Mouse (Mus musculus) R1 (cell line): ENCODE measurements around the gene D230025D16Rik.
A peak's percentile ranks its signal among the peaks of the same experiment; 100 is the strongest.

Source experiments
- DNase-seq: peaks from one replicate; pipeline ENCODE4 v3.0.0-alpha.2; 2018; ENCODE audit warnings: low read depth, low spot score

The D230025D16Rik gene

DNA sequence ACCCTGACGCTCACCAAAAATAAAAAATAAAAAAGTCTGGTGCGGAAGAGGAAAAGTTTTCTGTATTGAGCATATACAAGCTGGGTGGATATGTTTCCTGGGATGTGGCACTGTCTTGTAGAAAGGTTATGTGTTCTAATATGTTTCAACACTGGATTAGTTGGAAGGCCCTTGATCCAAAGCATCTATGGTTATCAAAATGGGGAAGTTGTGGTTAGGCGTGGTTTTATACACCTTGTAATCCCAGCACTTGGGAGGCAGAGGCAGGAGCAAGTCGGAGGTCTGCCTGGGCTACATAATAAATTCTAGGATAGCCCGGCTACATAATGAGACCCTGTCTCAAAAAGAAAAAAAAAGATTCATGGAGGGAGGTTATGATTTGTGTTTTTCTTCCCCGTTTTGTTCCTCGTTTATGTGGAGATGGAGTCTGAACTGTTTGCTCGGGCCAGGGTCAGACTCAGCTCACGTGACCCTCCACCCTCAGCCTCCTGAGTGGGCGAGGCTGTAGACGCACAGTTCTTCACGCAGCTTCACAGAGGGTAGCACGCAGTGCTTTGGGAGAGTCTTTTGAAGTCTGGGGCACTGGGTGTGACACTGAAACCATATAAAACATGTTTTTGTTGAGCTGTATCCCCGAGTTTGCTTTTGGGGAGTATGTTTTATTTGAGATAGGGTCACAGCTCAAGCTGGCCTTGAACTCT lies 12.6 kb downstream of the D230025D16Rik start:
- DNase-seq, result peak; percentile 57

DNA sequence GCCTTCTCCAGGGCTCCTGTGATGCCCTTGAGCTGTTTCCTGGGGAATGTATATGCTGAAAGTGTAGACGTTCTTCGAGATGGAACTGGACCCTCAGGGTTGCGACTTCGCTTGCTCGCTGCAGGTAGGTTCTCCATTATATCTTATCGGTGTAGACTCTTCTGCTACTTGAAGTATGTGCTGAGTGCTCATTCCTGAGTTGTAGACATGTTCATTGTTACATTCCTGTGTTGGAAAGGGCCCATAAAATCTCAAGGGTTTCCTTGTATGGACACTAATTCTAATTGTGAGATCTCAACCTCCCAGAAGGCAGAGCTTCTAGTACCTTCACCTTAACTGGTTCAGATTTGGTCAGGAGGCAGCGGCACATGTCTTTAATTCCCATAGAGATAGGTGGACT lies 16.1 kb downstream of the D230025D16Rik start:
- DNase-seq, result no peak

DNA sequence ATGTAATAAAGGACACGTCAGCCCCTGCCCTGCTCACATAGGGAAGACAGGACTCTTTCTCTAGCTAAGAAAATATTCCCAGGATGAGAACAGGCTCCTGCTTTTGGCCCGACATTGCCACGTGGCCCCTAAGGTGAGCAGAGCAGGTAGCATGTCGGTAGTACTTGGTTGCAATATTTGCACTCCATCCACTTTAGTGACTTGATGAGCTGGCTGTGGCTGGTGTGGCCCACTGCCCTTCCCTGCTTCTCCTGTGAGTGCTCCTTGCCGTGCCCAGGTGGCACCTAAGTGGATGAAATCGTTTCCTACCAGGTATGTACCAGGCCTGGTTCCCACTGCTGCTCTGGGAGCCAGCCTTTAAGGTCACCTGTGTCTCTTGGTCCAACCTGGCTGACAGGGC lies 27.0 kb downstream of the D230025D16Rik start:
- DNase-seq, result no peak

GRCm38 (mm10) chr8:105252680-105253537 lies 28.0 kb downstream of the D230025D16Rik start:
- DNase-seq, result no peak

DNA sequence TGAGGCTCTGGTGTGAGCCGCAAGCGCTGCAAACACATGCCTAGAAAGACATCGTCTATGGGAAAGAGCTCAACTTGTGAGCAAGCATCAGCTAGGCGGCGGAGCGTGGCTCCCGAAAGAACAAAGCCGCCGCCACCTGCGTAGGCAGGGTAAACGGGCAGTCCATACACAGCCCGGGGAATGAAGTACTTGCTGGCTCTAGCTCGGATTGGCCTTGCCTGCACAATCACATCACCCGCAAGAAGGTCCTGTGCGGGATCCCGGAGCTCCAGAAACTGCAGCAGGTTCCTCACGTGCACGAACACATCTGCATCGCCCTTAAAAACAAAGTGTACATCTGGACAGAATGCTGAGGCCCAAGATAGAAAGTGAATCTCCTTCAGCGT lies 28.8 kb downstream of the D230025D16Rik start:
- no peak for DNase-seq

DNA sequence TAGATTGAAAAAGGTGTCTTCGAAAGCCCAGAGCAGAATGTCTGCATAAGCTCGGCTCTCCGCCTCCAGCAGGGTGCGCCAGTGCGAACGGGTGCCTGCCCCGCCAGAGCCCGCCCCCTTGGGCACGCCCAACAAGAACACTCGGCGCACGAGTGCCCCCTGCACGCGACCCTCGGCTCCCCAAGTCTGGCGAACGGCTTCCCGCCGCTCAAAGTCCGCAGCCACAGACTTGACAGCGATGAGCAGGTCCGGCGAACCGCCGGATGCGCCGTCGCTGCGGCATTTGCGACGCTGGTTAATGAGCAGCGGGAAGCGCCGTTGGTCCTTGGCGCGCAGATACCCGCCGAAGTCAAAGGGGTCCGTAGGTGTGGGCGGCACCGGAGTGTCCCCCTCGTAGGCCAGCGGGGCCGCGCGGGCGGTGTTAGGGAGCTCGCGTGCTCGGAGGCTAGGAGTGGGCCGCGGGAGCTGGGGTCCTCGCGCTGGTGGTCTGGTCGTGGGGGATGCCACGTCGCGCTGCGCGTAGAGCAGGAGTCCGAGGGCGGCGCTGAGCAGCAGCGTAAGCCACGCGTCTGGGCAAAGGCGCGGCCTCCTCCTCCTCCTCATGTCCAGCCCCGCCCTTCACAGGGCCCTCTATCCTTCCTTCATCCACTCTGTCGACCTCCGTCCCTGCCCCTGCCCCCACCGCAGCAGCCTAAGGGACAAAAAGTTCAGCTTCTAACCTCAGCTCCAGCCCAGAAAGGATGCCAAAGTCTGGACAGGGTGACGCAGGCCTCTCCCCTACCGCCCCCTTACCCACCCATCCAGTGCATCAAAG lies 29.4 kb downstream of the D230025D16Rik start:
- DNase-seq, result peak; percentile 93

DNA sequence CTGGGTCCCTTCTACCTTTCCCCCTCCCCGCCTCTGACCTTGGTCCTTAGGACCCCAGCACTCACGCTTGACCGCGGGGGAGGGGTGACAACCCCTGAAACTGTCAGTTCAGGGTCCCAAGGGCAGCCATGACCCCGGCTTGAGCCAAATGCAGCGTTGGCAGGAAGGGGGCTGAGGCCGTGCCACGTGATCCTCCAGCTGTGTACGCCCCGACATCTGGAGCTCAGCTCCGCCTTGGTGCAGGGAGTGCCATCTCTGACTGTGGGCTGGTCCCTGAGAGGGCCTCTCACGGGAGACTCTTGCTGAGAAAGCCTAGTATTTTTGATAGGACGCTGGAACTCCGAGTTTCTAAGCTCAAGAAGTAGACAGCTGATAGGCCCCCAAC lies 30.0 kb downstream of the D230025D16Rik start, which contains the start of gene B3gnt9:
Gene B3gnt9 (minus strand): TSS at position 188 of the 385 bp plus-strand sequence.
- peak; percentile 87 for DNase-seq

- peak; percentile 52 for DNase-seq
Observed at GRCm38 (mm10) chr8:105257318-105258114, 32.6 kb downstream of the D230025D16Rik start.

DNA sequence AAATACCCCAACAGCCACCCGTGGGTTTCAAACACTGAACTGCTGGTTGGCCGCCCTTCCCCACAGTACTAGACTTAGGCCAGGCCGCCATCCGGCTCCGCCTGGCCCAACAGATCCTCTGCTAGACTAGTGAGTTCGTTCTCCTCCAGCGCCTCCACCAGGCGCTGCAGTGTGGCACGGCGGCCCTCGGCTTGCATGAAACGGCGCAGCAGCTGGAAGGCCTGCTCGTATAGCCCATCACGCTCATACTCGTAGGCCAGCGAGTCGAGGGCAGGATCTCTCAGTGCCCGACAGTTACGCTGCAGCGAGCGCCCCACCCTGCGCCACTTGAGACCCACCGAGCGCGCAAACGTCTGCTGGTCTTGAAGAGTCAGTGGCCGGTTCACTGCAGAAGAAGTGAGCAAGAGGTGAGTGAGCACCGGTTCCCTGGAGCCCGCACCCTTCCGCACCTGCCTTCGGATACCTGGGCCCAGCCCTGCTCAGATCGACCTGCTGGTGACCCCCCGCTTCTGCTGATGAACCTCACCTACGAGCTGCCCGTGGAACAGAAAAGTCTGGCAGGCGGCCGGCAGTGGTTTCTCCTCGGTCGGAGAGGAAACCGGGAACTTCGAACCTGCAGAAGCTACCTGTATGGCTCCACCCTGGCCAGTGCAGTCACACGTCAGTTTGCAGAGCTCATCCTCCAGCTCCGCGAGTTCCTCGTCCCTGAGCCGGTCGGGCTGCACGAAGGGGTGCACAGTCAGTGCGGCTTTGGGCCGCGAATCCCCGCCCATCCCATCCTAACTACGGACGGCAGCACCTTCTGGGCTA lies 34.2 kb downstream of the D230025D16Rik start:
- DNase-seq, result peak; percentile 63

GRCm38 (mm10) chr8:105259721-105260320 lies 34.9 kb downstream of the D230025D16Rik start:
- DNase-seq, result peak; percentile 80

DNA sequence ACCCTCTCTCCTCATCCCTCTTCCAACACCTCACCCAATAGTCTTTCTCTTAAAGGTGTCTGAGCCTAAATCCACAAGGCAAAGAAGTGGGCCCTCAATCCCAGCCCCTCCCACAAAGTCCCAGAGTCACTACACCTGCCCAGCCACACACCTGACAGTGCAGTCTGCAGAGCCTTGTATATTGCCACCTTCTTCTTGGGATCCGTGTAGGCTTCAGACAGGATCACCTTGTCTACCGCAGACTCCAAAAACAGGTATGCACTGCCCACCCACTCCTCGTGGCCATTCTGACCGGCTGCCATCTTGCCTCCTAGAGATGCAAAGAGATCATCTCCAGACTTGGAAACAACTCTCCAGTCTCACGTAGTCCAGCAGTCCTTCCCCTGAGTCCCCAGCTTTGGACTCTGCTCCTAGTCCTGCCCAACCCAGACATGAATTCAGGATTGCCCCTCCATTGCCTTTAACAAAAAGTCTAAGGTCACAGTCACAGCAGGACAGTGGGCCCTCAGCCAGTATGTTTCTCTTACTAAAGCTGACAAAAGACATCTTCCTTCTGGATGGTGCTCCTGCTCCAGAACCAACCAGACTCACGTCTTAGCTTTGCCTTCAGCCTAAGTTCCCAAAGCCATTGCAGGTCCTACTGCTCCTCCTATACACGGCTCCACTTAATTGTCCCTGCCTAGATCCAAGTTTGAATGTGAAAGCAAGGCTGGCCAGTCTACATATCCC lies 35.6 kb downstream of the D230025D16Rik start:
- no peak for DNase-seq

GRCm38 (mm10) chr8:105261326-105261980 lies 36.5 kb downstream of the D230025D16Rik start:
- peak; percentile 82 for DNase-seq

- DNase-seq, result no peak
Observed at GRCm38 (mm10) chr8:105263244-105263912, 38.4 kb downstream of the D230025D16Rik start.

DNA sequence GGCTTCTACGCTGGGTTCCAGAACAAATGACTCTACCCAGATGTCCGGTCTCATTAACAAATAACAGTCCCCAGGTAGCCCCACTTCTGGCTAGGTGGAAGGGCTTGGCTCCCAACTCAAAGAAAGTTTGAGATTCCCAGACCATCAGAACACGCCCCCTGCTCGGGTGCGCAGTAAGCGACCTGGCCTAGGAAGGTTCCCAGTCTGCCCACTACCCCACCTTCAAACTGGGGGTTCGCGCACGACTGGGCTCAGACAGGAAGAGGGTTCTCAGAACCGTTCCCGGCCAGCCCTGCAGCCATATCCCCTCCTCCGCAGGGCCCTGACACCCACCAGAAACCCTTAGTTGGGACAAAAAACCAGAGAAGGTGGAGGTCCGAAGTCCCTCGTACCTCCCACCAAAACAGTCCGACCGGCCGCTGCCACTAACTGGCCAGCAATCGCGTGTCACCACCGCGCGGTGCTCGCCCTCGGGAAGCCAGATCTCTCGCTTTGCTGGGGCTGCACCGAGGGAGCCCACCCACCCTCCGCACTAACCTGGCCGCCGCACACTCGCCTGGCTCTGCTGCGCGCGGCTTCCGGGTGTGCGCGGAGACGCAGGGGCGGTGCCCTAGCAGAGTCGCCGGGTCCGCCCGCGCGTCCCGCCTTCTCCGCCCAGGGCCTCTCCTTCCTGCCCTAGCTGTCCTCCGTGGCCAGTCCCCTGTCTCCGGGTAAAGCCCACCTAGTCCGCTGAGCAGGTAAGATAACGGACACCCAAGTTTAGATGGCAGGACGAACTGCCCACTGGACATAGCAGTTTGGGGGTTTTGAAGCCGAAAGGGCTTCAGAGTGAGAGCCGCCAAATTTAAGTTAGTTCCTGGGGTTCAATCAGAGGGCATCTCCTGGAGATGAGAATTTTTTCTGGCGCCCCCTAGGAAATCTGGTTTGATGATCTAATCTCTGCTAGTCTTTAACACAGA lies 39.4 kb downstream of the D230025D16Rik start, which contains the start of the genes Tradd and Fbxl8:
Gene Tradd (minus strand): TSS at position 586 of the 959 bp plus-strand sequence.
Gene Fbxl8 (plus strand): TSS at position 625 of the 959 bp plus-strand sequence.
- DNase-seq, result peak; percentile 50

DNA sequence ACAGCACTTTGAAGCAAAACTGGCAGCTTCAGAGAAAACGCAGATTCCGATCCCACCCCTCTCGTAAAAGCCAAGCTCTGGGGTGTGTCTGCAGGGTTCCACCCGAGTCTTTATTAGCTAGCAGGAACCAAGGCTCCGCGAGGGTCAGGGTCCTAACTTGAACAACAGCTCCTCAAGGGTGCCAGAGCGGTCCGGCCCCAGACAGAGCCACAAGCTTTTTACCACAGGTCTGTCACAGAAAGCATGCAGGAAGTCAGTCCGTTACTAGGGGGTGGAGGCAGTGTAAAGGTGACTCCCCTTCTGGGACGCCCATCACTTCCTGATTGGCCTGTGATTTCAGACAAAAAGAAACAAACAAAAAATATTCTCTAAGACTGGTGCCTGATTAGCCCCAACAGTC lies 40.2 kb downstream of the D230025D16Rik start:
- DNase-seq, result peak; percentile 82

DNA sequence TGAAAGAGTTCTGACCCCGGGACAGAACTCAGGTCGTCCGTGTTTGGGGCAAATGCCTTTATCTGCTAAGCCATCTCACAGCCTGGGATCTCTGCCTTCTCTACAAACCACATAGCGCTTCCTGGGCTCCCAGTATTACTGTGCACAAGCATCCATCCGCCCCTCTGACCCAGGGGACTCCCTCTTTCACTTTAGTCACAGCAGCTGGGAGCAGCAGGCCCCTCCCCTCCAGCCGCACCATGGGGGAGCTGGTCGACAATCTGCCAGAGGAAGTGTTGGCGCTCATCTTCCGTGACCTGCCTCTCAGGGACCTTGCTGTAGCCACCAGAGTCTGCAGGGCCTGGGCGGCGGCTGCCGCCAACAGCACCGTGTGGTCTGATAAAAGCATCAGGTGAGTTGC lies 41.8 kb downstream of the D230025D16Rik start:
- DNase-seq, result peak; percentile 53
